Mouse (Mus musculus): Measurements from ENCODE around the gene Gm10718. TPM values are rescaled to one million over a fixed set of nuclear protein-coding genes. Genes with fewer than 3 reads are reported as not detected.
"Not testable (repeated sequence)": the region's sequence is repeated elsewhere in the genome, so short reads cannot be mapped to it uniquely, and the experiment has no call there.

Gm10718 gene
- polyA plus RNA-seq, 1 experiment from 2014 or later, result 0.50 TPM

DNA sequence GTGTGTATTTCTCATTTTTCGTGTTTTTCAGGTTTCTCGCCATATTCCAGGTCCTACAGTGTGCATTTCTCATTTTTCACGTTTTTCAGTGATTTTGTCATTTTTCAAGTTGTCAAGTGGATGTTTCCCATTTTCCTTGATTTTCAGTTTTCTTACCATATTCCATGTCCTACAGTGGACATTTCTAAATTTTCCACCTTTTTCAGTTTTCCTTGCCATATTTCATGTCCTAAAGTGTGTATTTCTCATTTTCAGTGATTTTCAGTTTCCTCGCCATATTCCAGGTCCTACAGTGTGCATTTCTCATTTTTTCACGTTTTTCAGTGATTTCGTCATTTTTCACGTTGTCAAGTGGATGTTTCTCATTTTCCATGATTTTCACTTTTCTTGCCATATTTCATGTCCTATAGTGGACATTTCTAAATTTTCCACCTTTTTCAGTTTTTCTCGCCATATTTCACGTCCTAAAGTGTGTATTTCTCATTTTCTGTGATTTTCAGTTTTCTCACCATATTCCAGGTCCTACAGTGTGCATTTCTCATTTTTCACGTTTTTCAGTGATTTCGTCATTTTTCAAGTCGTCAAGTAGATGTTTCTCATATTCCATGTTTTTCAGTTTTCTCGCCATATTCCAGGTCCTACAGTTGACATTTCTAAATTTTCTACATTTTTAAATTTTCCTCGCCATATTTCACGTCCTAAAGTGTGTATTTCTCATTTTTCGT is 6.1 kb downstream of the Gm10718 start:
- not testable (repeated sequence) for H3K9me3 ChIP-seq; H3K4me3 ChIP-seq; H3K36me3 ChIP-seq; H3K27me3 ChIP-seq; H3K4me2 ChIP-seq (replicated peaks); H3K4me1 ChIP-seq; ATAC-seq (ENCODE audit: low FRiP score, low read depth); H3K27ac ChIP-seq (replicated peaks); H3K9ac ChIP-seq (replicated peaks)
- 65% methylated on average over 14 of the region's 16 CpGs for WGBS

GRCm38 (mm10) chr9:3030677-3031318 is 7.5 kb downstream of the Gm10718 start:
- not testable (repeated sequence) for H3K4me2 ChIP-seq (replicated peaks); H3K4me3 ChIP-seq; H3K36me3 ChIP-seq; H3K4me1 ChIP-seq; H3K9ac ChIP-seq (replicated peaks); H3K27ac ChIP-seq (replicated peaks); H3K27me3 ChIP-seq; H3K9me3 ChIP-seq
- 0 out of 2 replicates have a peak, but pooled peaks have one; percentile 25 for ATAC-seq (ENCODE audit: low FRiP score, low read depth)
- WGBS, result 64% methylated on average over 3 of the region's 10 CpGs

GRCm38 (mm10) chr9:3034299-3034698 is 11.0 kb downstream of the Gm10718 start, which contains the start of gene Gm17535:
Gm17535 (plus strand) TSS chr9:3034599.
- H3K9me3 ChIP-seq; H3K9ac ChIP-seq (replicated peaks); H3K27ac ChIP-seq (replicated peaks); ATAC-seq (ENCODE audit: low FRiP score, low read depth); H3K4me3 ChIP-seq; H3K4me1 ChIP-seq; H3K4me2 ChIP-seq (replicated peaks); H3K27me3 ChIP-seq; H3K36me3 ChIP-seq: not testable (repeated sequence)
- 64% methylated on average over 1 of the region's 8 CpGs for WGBS

- not testable (repeated sequence) for H3K4me1 ChIP-seq; H3K9me3 ChIP-seq; H3K27me3 ChIP-seq; H3K4me3 ChIP-seq; H3K4me2 ChIP-seq (replicated peaks); ATAC-seq (ENCODE audit: low FRiP score, low read depth); H3K9ac ChIP-seq (replicated peaks); H3K36me3 ChIP-seq; H3K27ac ChIP-seq (replicated peaks)
- 77% methylated on average over 8 of the region's 8 CpGs for WGBS
Measured at GRCm38 (mm10) chr9:3036577-3036976, 13.2 kb downstream of the Gm10718 start, which contains the start of gene Gm10715. Gm10715 (plus strand) TSS chr9:3036877.

DNA sequence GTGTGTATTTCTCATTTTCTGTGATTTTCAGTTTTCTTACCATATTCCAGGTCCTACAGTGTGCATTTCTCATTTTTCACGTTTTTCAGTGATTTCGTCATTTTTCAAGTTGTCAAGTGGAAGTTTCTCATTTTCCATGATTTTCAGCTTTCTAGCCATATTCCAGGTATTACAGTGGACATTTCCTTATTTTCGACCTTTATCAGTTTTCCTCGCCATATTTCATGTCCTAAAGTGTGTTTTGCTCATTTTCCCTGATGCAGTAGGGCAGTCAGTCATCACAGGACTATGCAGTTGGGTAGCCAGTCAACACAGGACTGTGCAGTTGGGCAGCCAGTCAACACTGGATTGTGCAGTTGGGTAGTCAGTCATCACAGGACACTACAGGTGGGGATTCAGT is 14.8 kb downstream of the Gm10718 start:
- not testable (repeated sequence) for H3K27ac ChIP-seq (replicated peaks); H3K4me3 ChIP-seq; H3K36me3 ChIP-seq; H3K9me3 ChIP-seq; ATAC-seq (ENCODE audit: low FRiP score, low read depth); H3K9ac ChIP-seq (replicated peaks); H3K27me3 ChIP-seq; H3K4me1 ChIP-seq; H3K4me2 ChIP-seq (replicated peaks)
- 70% methylated on average over 4 of the region's 4 CpGs for WGBS

Small RNA genes within 50 kb of the gene (microRNA-seq; reads per million reads assigned to microRNA genes)
- not detected for gene Mir101c

Other genes with a start within 250 kb of the Gm10718 start
- not detected in 2 replicates for gene Gm10722, start 22.6 kb upstream of the Gm10718 start, polyA plus RNA-seq (2016; fragmentation: Nextera tagmentation; extraction: Ambion mirVana)
- gene Gm11168, start 20.2 kb upstream of the Gm10718 start, polyA plus RNA-seq (2016; fragmentation: Nextera tagmentation; extraction: Ambion mirVana), result 0.37 TPM in 1 of 2 replicates, not detected in the other
- gene Gm10721, start 10.4 kb upstream of the Gm10718 start, polyA plus RNA-seq (2016; fragmentation: Nextera tagmentation; extraction: Ambion mirVana), result 0.59 TPM in 1 of 2 replicates, not detected in the other
- not detected in 2 replicates for gene Gm10720, start 7.9 kb upstream of the Gm10718 start, polyA plus RNA-seq (2016; fragmentation: Nextera tagmentation; extraction: Ambion mirVana)
- gene Gm10719, start 6.1 kb upstream of the Gm10718 start, polyA plus RNA-seq (2016; fragmentation: Nextera tagmentation; extraction: Ambion mirVana), result 0.50 and 0.65 TPM in 2 replicates
- gene Gm10717, start 1.9 kb downstream of the Gm10718 start, polyA plus RNA-seq (2016; fragmentation: Nextera tagmentation; extraction: Ambion mirVana), result 1.3 and 1.5 TPM in 2 replicates
- gene Gm17535, start 11.1 kb downstream of the Gm10718 start, polyA plus RNA-seq (2016; fragmentation: Nextera tagmentation; extraction: Ambion mirVana), result not detected in 2 replicates
- gene Gm10715, start 13.3 kb downstream of the Gm10718 start, polyA plus RNA-seq (2016; fragmentation: Nextera tagmentation; extraction: Ambion mirVana), result not detected in 2 replicates

Data from midbrain, embryonic 12.5 days (tissue).